Mouse (Mus musculus) adrenal gland, postnatal 14 days (tissue): ENCODE data around the gene Hnrnpdl. TPM values are rescaled to one million over a fixed set of nuclear protein-coding genes. Genes with fewer than 3 reads are reported as not detected.

Source experiments
- DNase-seq: peaks from one replicate; pipeline ENCODE4 v3.0.0; 2021; ENCODE audit warnings: mixed read lengths
- total RNA-seq: library from RNA; stranded (reverse); gene quantifications from 2 replicates; pipeline ENCODE4 v1.2.3, GENCODE M21; 2021

The Hnrnpdl gene
- total RNA-seq, 1 experiment from 2014 or later, result 110 TPM

DNA sequence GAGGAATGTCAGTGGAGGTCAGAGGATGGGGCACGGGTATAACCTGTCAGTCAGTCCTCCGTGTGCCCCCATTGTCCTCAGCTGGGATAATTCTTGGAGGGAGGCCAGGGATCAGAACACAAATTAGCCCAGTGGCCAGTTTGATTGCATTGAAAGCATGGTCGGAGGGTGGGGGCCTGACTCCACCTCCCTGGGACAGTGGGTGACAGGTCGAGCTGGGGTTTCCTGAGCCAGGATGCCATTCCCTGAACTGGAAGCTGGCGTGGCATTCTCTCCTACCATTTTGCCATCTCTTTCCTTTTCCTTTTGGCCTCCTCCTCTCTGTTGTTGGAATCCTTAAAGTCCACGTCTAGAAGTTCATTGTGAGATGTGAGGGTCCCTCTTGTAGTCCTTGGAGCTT, 33.6 kb downstream of the Hnrnpdl start:
- DNase-seq, result no peak

DNA sequence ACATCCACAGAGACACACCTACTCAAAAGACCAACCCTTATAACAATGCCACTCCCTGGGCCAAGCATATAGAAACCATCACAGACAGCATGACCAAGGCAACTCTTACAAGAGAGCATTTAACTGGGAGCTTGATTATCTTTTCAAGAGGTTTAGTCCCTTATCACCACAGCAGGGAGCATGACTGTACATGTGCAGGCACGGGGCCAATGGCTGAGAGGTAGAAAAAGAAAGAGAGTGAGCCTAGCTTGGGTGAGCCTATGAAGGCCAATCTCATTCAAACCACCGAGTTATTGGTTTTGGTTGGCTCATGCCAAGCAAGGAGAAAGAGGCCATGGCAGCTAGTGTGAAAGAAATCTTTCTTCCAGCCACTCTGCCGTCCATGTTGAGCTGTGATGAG, 34.0 kb downstream of the Hnrnpdl start:
- DNase-seq, result peak; percentile 43

GRCm38 (mm10) chr5:100003895-100004294, 35.6 kb downstream of the Hnrnpdl start:
- no peak for DNase-seq

GRCm38 (mm10) chr5:100000500-100000899, 39.0 kb downstream of the Hnrnpdl start:
- DNase-seq, result no peak

GRCm38 (mm10) chr5:100000048-100000447, 39.4 kb downstream of the Hnrnpdl start:
- no peak for DNase-seq

- DNase-seq, result no peak
Measured at GRCm38 (mm10) chr5:99994680-99995079, 44.8 kb downstream of the Hnrnpdl start.

DNA sequence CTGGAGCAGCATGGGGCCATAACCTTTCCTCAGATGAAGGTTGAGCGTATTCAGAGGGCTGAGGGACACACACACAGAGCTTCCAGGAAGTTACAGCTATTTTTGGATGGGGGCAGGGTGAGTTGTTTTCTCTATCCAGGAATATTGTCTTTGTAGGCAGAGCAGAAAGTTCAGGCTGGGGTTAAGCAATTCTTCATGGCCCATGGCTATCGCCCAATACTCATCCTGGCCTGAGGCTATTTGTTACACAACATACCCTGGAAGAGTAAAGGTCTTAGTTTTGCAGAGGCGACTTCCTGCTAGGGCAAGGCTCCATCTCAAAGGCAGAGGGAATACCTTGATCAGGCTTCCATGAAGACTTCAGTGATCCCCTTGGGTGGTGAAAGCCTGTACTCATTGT, 45.3 kb downstream of the Hnrnpdl start:
- no peak for DNase-seq

Other genes starting within 250 kb of the Hnrnpdl start
- gene Vamp9, start 133.4 kb downstream of the Hnrnpdl start, total RNA-seq, result 1.8 TPM in 1 of 2 replicates, not detected in the other
- gene Hnrnpd, start 60.7 kb downstream of the Hnrnpdl start, total RNA-seq, result 175 and 223 TPM in 2 replicates
- gene 4930524J08Rik, start 60.6 kb downstream of the Hnrnpdl start, total RNA-seq, result 3.1 and 4.1 TPM in 2 replicates
- 25.3 and 29.6 TPM in 2 replicates for gene Enoph1, start 321 bp upstream of the Hnrnpdl start, total RNA-seq
- 13.9 and 15.0 TPM in 2 replicates for gene Tmem150c, start 120.1 kb upstream of the Hnrnpdl start, total RNA-seq